Mouse (Mus musculus) adrenal gland, postnatal 4 days (tissue): ENCODE data around the gene Acd. TPM values are rescaled to one million over a fixed set of nuclear protein-coding genes. Genes with fewer than 3 reads are reported as not detected.
A peak's percentile ranks its signal among the peaks of the same experiment; 100 is the strongest.

Experiments used
- DNase-seq, 2 experiments: peaks; one replicate each; pipeline ENCODE4 v3.0.0; 2021 to 2022; ENCODE audit warnings: low spot score in 2 of 2, mixed read lengths in 2 of 2
- long read RNA-seq, 2 experiments: library from polyadenylated mRNA; stranded (forward); transcript quantifications; one replicate each; pipeline ENCODE4 v2.0.0; 2021
- total RNA-seq, 2 experiments: library from RNA; stranded (reverse); gene quantifications; 2 replicates each; pipeline ENCODE4 v1.2.3; 2021

Acd gene
- 10 to 100 TPM; 32.2 to 36.0 TPM for total RNA-seq
- long read RNA-seq, experiment 1, transcript Acd-201 (11 exons, 3,154 nt), result major isoform, 26 of 49 reads
- long read RNA-seq, experiment 1, partial matches to known transcripts, result 7 of 49 reads
- long read RNA-seq, experiment 1, other reads (novel, unspliced or antisense), result 15 of 49 reads
- long read RNA-seq, experiment 2, transcript Acd-201 (11 exons, 3,154 nt), result major isoform, 23 of 50 reads
- long read RNA-seq, experiment 2, partial matches to known transcripts, result 6 of 50 reads
- long read RNA-seq, experiment 2, other reads (novel, unspliced or antisense), result 21 of 50 reads

GRCm38 (mm10) chr8:105700966-105701824 is at the start of gene Acd, which contains the start of gene Pard6a:
Gene Acd, minus strand, starts transcription at chr8:105701102.
Gene Pard6a, plus strand, starts transcription at chr8:105701148.
- DNase-seq, result peak; percentile 90 to 94

GRCm38 (mm10) chr8:105750606-105751005 is 49.7 kb upstream of the Acd start:
- peak; percentile 38 to 78 for DNase-seq

GRCm38 (mm10) chr8:105743301-105743700 is 42.4 kb upstream of the Acd start:
- no peak for DNase-seq

- DNase-seq, result no peak
These were observed 38.3 kb upstream of the Acd start for GRCm38 (mm10) chr8:105739216-105739615.

DNA sequence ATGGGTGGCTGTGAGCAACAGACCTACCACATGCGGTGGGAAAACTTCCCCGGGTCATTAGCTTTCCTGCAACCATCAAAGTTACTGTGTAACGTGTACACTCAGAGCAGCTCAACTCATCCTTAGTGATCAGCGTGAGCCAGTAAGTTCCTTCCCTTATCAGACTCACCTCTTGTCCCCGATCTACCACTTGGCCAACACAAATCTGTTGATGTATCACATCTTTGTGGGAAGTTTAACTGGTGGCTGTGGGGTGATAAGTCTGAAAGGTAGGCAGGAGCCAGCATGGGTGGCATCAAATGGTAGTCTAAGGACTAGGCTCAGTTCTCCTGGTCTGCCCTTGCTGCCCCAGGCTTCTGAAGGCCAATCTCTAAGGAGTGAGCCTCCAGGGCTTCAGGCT is 31.3 kb upstream of the Acd start:
- no peak for DNase-seq

GRCm38 (mm10) chr8:105727397-105728124 is 26.7 kb upstream of the Acd start:
- no peak for DNase-seq

- no peak for DNase-seq
These were observed 24.8 kb upstream of the Acd start for GRCm38 (mm10) chr8:105725726-105726125.

GRCm38 (mm10) chr8:105722861-105723260 is 22.0 kb upstream of the Acd start:
- no peak for DNase-seq

- no peak for DNase-seq
These were observed 18.7 kb upstream of the Acd start for GRCm38 (mm10) chr8:105719637-105720036.

DNA sequence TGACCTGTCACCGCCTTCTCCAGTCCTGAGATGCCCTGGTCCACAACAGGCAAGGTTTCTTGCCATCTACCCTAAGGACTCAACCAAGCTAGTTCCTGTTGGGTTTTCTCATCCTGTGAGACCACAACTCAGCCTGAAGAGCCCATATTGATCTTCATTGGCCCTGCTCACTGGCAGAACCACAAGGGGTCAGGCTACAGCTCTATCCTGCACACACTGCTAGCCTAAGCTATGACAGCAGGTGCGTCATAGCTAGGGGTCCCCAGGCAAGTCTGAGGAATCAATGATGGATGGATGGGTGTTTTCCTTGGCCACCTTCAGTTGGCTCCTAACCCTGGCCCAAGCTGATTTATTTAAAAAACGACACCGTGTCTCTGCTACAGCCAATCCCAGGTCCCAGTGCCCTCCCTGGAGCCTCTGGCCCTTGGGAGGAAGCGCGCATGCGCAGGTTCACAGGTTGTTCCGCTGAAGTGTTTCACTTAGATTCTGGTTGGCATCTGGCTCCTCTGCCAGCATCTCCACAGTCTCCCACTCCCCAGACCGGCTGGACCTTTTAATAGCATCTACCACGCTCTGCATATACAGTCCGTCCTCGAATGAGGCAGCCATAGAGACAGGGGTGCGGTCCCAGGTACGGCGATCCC is 15.5 kb upstream of the Acd start:
- DNase-seq, result no peak

DNA sequence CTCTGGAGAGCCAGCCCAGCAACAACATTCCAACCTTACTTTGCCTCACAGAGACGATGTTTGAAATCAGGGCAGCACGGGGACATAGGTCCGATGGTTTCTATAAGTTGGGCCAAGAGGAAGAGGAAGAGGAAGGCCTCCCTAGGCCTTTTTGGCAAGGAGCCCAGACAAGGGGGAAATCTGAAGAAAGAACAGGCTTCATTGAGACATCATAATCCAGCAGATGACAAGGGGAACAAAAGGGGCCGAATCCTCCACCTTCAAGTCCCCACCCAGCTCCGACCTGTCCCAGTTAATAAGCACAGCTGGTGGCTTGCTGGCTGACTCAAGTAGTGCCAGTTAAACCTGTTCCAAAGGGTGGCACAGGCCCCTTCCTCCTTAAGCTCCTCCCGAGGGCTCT is 14.1 kb upstream of the Acd start:
- no peak for DNase-seq

DNA sequence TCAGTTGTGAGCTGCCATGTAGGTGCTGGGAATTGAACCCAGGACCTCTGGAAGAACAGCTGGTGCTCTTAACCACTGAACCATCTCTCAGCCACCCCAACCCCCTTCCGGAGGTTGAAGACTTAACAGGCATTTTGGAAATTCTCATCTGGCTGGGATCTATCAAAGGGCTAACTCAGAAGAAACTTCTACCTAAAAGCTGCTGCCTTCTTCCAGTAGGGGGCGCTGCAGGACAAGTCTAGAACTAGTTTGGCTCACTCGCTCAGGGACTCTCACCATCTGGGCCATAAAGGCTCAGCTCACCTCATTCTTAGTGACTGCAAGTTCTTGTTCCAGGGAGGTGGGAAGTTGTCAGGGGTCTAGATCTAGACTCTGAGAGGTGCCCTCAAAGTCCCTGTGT is 13.2 kb upstream of the Acd start:
- DNase-seq, result peak; percentile 67 to 84

DNA sequence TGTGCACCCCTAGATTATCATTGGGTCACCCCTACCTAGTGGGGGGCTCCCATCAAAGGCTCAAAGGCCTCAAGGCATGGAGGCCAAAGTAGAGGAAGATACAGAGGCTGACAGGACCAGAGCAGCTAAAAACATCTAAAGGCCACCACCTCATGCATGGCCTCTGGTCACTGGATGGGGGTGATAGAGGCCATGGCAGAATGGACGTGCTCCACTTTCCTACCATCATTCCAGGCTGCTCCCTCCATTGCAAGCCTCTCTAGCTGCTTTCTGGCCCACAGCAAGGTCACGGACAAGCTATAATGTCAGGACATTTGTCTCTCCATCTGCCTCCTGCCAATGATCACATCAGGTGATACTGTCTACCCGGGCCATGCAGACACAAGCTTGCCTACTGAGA is 11.4 kb upstream of the Acd start:
- no peak for DNase-seq

GRCm38 (mm10) chr8:105709317-105709716 is 8.4 kb upstream of the Acd start:
- no peak for DNase-seq

GRCm38 (mm10) chr8:105708675-105709074 is 7.8 kb upstream of the Acd start:
- no peak for DNase-seq

DNA sequence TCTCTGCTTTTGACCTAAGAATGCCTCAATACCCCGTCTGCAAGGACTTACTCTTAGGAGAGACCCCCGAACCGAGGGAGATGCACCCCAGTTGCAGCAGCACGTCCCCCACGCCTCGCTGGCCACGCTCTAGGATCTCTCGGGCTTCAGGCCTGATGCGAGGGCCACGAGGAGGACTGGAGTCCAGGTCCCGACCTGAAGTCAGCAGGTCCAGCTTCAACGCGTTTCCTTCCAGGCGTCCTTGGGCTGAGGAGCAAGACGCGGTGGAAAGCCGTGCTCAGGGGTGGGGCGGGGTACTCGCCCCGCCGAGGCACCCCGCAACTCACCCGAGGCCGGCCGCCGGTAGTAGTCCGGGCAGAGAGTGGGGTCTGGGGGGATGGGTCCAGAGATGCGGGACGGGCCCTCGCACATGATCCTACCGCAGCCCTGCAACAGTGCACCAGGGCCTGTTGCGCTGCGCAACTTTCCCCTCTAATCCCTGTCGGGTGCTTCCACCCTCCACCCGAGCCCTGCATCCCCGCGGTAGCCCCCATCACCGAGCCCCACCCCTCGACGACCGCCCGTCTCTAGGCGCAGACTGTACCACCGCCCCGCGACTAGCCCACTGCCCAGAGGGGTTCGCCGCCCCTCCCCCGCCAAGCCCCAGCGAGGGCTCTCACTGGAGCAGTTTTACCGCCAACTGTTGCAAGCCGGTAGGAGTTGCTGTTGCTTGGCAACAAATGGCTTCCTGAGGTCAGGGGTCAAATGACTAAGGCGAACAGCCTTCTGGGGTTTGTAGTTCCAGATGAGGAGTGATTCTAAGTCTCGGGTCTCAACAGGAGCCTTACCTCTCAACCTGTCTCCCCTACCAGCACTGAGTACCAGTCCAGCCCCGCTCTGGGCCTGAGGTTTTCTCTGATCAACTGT is 6.8 kb upstream of the Acd start, which contains the start of the genes 4933405L10Rik and Enkd1:
TSS of gene 4933405L10Rik (plus strand) at position 158 of the 906 bp plus-strand sequence.
TSS of gene Enkd1 (minus strand) at position 713 of the 906 bp plus-strand sequence.
- peak; percentile 39 to 67 for DNase-seq

GRCm38 (mm10) chr8:105706426-105706825 is 5.5 kb upstream of the Acd start:
- no peak for DNase-seq

DNA sequence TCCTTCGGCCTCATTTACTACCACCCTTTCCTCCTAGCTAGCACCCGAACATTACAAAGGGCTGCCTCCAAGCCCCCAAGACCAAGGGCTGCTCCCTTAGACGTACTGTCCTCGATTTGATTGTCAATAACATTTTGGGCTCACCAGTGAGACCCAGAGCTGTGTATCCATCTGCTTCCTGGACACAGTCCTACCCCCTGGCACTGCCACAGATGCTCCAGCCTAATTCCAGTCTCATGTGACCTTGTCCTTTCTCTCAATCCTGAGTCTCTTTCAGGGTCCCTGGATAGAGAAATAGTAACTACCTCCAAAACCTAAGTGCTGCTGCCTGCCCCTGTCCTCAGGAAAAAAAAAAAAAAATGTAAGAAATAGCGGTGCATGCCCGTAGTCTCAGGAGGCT is 4.1 kb upstream of the Acd start:
- no peak for DNase-seq

- DNase-seq, result no peak
These were observed 3.4 kb upstream of the Acd start for GRCm38 (mm10) chr8:105704146-105704812.
